Mouse (Mus musculus): ENCODE results near the gene Upk2.

Gene Upk2

GRCm38 (mm10) chr9:44488416-44488815 lies 33.6 kb upstream of the Upk2 start:
- DNase-seq (ENCODE audit: low spot score in 2 of 2), result no peak

- no peak for DNase-seq (ENCODE audit: low spot score in 2 of 2)
Observed at GRCm38 (mm10) chr9:44487441-44487840, 32.7 kb upstream of the Upk2 start.

- DNase-seq (ENCODE audit: low spot score in 2 of 2), result no peak
Observed at GRCm38 (mm10) chr9:44486741-44487421, 32.1 kb upstream of the Upk2 start.

GRCm38 (mm10) chr9:44486335-44486734 lies 31.6 kb upstream of the Upk2 start:
- no peak for DNase-seq (ENCODE audit: low spot score in 2 of 2)

GRCm38 (mm10) chr9:44485516-44486161 lies 30.9 kb upstream of the Upk2 start:
- no peak for DNase-seq (ENCODE audit: low spot score in 2 of 2)

GRCm38 (mm10) chr9:44485105-44485515 lies 30.3 kb upstream of the Upk2 start:
- DNase-seq (ENCODE audit: low spot score in 2 of 2), result no peak

- no peak for DNase-seq (ENCODE audit: low spot score in 2 of 2)
Observed at GRCm38 (mm10) chr9:44484311-44485104, 29.7 kb upstream of the Upk2 start.

GRCm38 (mm10) chr9:44483510-44484044 lies 28.8 kb upstream of the Upk2 start:
- DNase-seq (ENCODE audit: low spot score in 2 of 2), result no peak

GRCm38 (mm10) chr9:44483041-44483509 lies 28.3 kb upstream of the Upk2 start:
- no peak for DNase-seq (ENCODE audit: low spot score in 2 of 2)

- DNase-seq (ENCODE audit: low spot score in 2 of 2), result peak; percentile 85 to 87
Observed at GRCm38 (mm10) chr9:44482552-44482951, 27.8 kb upstream of the Upk2 start, which contains the start of gene Bcl9l. Gene Bcl9l, plus strand, starts transcription at chr9:44482825.

- no peak for DNase-seq (ENCODE audit: low spot score in 2 of 2)
Observed at GRCm38 (mm10) chr9:44482112-44482511, 27.3 kb upstream of the Upk2 start.

GRCm38 (mm10) chr9:44479628-44480428 lies 25.1 kb upstream of the Upk2 start:
- peak; percentile 66 to 76 for DNase-seq (ENCODE audit: low spot score in 2 of 2)

GRCm38 (mm10) chr9:44478959-44479605 lies 24.3 kb upstream of the Upk2 start:
- no peak for DNase-seq (ENCODE audit: low spot score in 2 of 2)

- DNase-seq (ENCODE audit: low spot score in 2 of 2), result no peak
Observed at GRCm38 (mm10) chr9:44478229-44478921, 23.6 kb upstream of the Upk2 start.

- peak; percentile 52 to 65 for DNase-seq (ENCODE audit: low spot score in 2 of 2)
Observed at GRCm38 (mm10) chr9:44477339-44478228, 22.8 kb upstream of the Upk2 start.

GRCm38 (mm10) chr9:44475936-44476335 lies 21.2 kb upstream of the Upk2 start:
- DNase-seq (ENCODE audit: low spot score in 2 of 2), result no peak

GRCm38 (mm10) chr9:44474327-44474726 lies 19.6 kb upstream of the Upk2 start:
- no peak for DNase-seq (ENCODE audit: low spot score in 2 of 2)

GRCm38 (mm10) chr9:44473184-44473583 lies 18.4 kb upstream of the Upk2 start:
- no peak for DNase-seq (ENCODE audit: low spot score in 2 of 2)

- no peak for DNase-seq (ENCODE audit: low spot score in 2 of 2)
Observed at GRCm38 (mm10) chr9:44468800-44469199, 14.0 kb upstream of the Upk2 start.
